Mouse (Mus musculus): ENCODE measurements around the gene Per3. TPM values are rescaled to one million over a fixed set of nuclear protein-coding genes. Genes with fewer than 3 reads are reported as not detected.

Per3 gene
- 10 to 100 TPM; 25.9 to 30.3 TPM for total RNA-seq (2021)
- long read RNA-seq, full-length matches to known transcripts = 2 of 16 reads
- long read RNA-seq, partial matches to known transcripts = 4 of 16 reads
- long read RNA-seq, other reads (novel, unspliced or antisense) = 10 of 16 reads

GRCm38 (mm10) chr4:151044037-151044943 lies at the start of gene Per3:
Gene Per3 (minus strand): TSS chr4:151044665.
- peak; percentile 95 to 99 for DNase-seq (ENCODE audit: low spot score in 2 of 2)

DNA sequence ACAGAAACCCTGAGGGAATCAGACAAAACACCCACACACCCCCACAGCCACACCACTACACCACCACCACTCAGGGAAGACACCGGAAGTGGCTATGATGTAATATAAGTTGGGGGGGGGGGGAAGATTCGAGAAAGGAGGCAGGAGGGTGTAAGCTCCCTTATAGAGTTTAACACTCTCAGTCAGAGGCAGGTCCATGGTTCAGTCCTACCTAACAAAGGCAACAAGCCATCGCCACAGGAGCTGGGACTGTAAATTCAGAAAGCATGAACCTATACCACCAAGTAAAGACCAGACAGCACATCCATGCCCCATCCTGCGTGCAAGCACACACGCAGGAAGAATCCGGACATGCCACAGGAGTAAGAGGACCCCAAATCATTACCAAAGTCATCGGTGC lies 44.8 kb upstream of the Per3 start, which contains the start of gene Gm13090:
Gene Gm13090, plus strand, starts transcription at position 301 of the 400 bp plus-strand sequence.
- no peak for DNase-seq (ENCODE audit: low spot score in 2 of 2)

DNA sequence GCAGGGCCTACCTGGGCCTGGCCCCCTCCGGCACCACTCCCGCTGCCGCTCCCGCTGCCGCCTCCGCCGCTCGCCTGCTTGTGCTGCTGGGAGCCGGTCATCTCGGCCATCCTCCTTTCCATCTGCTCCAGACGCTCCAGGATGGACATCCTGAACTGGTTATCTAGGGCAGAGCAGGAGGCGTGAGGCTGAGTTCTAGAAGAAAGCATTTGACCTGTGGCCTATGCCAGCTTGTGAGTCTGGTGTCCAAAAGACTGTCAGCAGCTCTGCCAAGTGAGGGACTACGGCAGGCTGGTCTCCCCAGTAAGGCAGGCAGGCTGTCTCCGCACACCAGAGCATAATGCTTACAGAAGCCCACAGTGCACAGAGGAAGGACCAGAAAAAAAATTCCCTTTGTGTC lies 44.4 kb upstream of the Per3 start:
- DNase-seq (ENCODE audit: low spot score in 2 of 2) = no peak

DNA sequence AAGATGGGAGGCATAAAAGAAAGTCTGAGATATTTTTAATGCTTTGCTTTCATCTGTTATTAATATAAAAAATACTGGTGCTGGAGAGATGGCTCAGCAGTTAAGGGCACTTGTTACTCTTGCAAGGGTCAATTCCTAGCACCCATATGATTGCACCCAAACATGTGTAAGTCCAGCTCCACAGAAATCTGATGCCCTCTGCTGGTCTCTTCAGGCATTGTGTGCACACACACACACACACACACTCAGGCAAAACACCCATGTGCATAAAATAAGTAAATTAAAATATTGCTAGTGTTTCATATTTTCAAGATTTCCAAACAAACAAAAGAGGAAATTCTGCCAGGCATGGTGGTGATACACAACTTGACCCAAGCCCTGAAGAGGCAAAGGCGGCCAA lies 42.9 kb upstream of the Per3 start:
- no peak for DNase-seq (ENCODE audit: low spot score in 2 of 2)

- DNase-seq (ENCODE audit: low spot score in 2 of 2) = no peak
These were observed 38.6 kb upstream of the Per3 start for GRCm38 (mm10) chr4:151083027-151083426.

DNA sequence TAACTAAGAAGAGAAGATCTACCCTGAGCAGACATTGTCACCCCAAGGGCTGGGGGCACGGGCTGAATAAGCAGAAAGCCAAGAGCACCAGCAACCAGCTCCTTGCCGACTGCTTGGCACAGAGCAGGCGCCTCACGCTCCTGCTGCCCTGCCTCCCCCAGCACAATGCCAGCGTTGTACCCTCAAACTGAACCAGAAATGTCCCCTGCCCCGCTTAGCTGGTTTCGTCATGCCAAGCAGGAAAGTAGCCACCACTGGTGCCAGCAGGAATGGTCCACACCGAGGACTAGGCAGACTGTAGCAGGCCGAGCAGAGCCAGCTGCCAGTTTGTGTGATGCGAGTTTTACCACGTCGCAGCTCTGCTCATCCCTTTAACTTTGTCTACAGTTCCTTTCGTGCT lies 37.5 kb upstream of the Per3 start:
- no peak for DNase-seq (ENCODE audit: low spot score in 2 of 2)

- DNase-seq (ENCODE audit: low spot score in 2 of 2) = no peak
These were observed 36.9 kb upstream of the Per3 start for GRCm38 (mm10) chr4:151081355-151081754.

GRCm38 (mm10) chr4:151074817-151075216 lies 30.4 kb upstream of the Per3 start:
- DNase-seq (ENCODE audit: low spot score in 2 of 2) = no peak

- peak; percentile 70 to 92 for DNase-seq (ENCODE audit: low spot score in 2 of 2)
These were observed 28.8 kb upstream of the Per3 start for GRCm38 (mm10) chr4:151073108-151073744.

DNA sequence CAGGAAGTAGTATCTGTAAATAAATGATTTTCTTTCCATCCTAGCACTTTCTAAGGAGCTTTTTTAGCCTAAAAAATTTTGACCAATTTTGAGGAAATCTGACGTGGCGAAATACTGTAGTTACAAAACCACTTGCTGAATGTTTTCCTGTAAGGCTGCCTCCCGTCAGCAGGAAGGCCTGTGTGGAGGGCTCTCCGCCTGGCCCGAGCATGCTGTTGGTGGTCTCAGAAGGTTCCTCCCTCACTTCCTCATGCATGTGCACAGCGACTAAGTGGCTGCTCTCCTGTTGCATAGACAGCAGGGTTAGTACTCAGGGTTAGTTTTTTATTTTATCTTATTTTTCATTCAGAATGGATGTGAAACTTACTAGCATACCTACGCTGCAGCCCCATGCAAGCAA lies 26.5 kb upstream of the Per3 start:
- DNase-seq (ENCODE audit: low spot score in 2 of 2) = no peak

DNA sequence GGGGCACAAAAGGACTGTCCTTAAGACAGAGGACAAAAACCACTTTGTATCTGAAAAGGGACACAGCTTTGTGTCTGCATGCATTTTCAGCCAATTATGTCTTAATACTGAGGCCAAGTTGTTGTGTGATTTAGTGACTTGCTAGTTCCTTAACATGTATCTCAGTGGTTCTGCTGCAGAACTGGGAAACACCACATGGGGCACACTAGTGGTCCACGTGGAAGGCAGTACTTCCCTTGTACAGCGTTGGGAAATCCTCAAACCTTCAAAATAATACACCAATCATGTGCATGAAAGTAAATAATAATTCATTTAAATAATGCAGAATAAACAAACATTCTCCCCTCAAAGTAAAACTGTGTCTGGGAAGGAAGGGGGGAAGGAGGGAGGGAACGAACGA lies 24.3 kb upstream of the Per3 start:
- DNase-seq (ENCODE audit: low spot score in 2 of 2) = no peak

DNA sequence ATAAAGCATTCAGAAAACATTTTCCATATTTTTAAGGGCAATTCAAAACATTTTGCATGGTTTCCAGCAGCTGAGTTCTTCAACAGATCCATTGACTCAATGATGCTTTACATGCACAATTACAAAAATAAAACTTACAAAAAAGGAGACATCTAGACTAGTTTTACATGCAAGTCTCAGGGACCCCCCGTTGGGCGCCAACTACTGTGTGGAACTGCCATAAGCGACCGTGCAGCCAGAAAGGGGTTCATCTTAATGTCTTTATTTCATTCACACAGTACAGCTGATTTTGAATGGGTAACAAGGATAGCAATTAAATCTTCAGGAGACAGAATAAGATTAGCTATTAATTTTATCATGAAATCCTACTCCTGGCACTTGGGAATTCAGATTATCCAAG lies 15.1 kb upstream of the Per3 start:
- no peak for DNase-seq (ENCODE audit: low spot score in 2 of 2)

DNA sequence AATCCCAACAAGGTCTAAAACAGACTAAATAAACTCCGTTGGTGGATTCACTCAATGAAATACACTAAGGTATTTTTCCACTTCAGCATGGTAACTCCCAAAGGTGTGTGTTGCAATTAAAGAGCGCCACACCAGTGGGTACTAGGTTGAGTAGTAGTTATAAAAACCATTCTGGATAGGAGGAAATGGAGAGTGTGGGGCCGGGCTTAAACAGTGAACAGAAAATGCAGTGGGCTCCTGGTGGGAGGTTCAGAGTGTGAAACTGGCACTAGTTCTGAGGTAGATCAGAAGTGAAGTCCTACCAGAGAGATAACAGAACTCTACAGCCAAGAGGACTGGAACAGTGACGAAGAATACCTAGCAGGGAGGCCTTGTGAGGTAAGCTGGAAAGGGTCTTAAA lies 14.2 kb upstream of the Per3 start:
- no peak for DNase-seq (ENCODE audit: low spot score in 2 of 2)

DNA sequence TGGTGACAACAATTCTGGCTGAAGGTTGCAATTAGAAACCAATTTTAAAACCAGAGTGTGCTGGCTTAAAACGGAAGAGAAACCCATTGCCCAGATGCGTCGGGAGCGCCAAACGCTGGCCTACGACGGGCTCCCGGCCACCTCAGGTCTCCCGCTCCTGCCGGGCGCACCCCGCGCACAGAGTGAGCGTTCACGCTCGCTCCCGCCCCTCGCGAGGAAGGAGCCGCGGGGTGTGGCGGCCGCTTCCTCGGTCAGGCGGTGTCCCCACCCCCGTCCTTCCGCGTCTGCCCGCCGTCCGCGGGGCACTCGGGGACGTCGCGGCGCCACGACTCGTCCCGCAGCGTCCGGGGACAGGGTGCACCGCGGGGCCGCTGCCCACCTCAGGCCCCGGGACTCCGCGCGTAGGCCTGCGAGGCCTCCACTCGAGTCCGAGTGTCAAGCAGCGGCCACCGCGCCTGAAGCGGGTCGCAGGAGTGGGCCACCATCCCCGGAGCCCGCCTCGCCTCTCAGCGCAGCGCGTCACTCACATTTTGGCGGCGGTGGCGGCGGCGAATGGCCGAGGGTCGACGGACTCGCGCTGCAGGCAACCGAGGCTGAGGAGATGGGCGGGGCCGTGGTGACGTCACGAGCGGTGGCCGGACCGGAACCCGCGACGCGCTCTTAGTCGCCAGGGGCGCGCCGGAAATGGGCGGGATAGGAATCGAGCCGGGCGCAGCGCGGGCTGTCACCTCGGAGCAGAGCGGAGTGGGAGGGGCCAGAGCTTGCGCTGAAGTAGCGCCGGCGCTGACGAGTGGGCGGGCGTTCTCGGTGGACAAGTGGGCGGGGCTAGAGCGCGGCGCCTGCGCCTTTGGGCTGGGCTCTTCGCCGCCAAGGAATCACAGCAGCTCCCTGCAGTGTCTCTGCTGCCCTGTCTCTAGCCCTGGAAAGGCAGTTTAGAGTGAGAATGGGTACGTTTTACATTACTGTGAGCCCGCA lies 13.2 kb upstream of the Per3 start, which contains the start of gene Vamp3:
Gene Vamp3, minus strand, starts transcription at position 617 of the 975 bp plus-strand sequence.
- peak; percentile 98 to 99 for DNase-seq (ENCODE audit: low spot score in 2 of 2)

GRCm38 (mm10) chr4:151051162-151051561 lies 6.7 kb upstream of the Per3 start:
- DNase-seq (ENCODE audit: low spot score in 2 of 2) = no peak

DNA sequence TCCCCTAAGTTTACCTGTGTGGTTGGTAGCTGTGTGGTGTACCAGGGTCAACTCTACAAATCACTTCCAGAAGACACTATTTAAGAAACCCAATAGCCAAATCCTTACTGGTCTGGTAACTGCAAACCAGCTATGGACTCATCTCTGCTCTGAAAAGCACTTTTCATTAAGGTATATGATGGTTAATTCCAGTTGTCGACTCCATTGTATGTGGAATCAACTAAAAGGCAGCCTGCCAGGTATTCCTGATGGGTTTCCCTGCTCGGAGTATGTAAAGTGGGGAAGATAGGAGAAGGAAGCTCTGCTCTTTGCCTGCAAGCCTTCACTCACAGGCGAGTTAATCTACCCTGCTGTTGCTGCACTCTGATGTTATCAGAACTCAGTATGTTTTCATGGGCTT lies 2.1 kb upstream of the Per3 start:
- DNase-seq (ENCODE audit: low spot score in 2 of 2) = no peak

DNA sequence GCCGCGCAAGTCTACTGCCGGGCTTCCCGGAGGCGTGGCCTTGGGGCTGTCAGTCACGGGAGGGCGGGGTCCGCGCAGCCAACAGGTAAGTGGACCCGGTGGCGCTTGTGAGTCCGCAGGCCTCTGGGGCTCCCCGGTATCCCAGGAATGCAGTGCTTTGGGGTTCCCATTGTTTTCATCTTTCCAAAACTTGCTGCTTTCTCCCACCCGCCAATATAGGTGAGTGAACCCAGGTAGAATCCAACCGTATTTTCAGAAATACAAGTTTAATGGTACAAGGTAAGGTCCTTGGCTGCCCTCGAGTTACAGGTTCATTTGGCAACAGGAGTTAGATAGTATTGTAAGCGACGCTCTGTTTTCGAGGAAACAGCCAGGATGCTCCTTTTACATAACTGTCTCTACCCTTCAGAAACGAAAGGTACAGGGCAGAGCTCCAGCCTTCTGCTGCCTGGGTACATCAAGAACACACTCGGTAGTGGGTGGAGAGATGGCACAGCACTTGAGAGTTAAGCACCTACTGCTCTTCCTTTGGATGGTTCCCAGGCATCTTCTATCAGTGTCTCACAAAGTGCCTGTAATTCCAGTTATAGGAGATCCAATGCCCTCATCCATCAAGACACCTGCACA lies 592 bp upstream of the Per3 start:
- DNase-seq (ENCODE audit: low spot score in 2 of 2) = peak; percentile 35 to 85

GRCm38 (mm10) chr4:151043281-151043680 lies 1.2 kb downstream of the Per3 start:
- no peak for DNase-seq (ENCODE audit: low spot score in 2 of 2)

DNA sequence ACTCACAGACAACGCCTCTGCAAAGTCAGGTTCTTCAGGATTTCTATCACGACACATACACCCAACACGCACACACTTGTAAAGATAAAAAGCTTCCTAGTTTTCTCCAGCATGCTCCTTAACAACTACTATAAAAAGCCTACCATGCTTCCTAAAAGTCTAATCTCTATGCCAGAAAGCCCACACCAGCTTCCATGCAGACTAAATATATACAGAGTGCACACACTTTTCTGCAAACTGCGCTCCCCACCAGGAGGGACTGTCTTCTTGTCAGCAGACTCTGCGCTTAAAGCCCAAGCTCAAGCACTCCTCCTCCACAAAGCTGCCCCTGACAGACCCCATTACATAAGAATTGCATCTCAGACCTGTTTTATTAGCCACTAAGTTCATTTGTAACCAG lies 3.0 kb downstream of the Per3 start:
- peak in 1 of 2 experiments; percentile 35 for DNase-seq (ENCODE audit: low spot score in 2 of 2)

- no peak for DNase-seq (ENCODE audit: low spot score in 2 of 2)
These were observed 6.7 kb downstream of the Per3 start for GRCm38 (mm10) chr4:151037800-151038199.

Data from layer of hippocampus, adult 18-20 months (tissue).